Mouse (Mus musculus): ENCODE measurements around the gene Rcan1.

DNA sequence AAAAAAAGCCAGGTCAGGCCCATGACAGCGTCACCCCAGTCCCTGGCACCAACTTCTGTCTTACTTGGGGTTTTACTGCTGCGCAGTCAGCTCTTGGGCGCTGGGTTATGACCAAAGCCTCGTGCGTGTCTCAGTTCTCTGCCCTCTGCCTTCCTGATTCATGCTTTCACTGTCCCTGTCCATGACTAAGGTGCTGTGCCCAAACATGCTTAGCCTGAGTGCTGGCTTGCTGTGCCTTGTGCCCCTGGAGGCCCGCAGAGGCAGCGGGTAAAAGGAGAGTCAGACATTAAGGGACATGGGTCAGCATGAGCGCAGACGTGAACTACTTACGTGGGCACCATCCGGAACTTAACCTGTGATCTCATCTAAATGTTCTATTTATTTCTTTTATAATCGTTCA is 51.6 kb downstream of the Rcan1 start:
- TF ChIP-seq CTCF (IDR thresholded peaks at IDR 0.05; ENCODE audit: borderline replicate concordance, insufficient read depth, low read length) (no peak), POLR2A (IDR thresholded peaks at IDR 0.05; ENCODE audit: low read depth, low read length) (no peak)
